Mouse (Mus musculus) layer of hippocampus, postnatal 10 days (tissue): ENCODE data around the gene Zfp385a. TPM values are rescaled to one million over a fixed set of nuclear protein-coding genes. Genes with fewer than 3 reads are reported as not detected.

Experiments
- microRNA-seq, 2 experiments: library from miRNA; unstranded; fragments of <30 nt; microRNA quantifications; one replicate each; pipeline ENCODE4 v1.2.0; 2021
- total RNA-seq, 2 experiments: library from RNA; stranded (reverse); gene quantifications; 2 replicates each; pipeline ENCODE4 v1.2.3; 2021

Zfp385a gene
- total RNA-seq, 2 experiments from 2014 or later: 36.5 to 45.0 TPM

Small RNA genes lying within 50 kb of the gene (microRNA-seq; reads per million reads assigned to microRNA genes)
- gene Mir148b: 66.5 to 146 reads per million in 2 experiments
- 0 reads per million in 2 experiments for gene Mir6963

Other genes starting within 250 kb of the Zfp385a start
- gene Smug1, start 173.0 kb downstream of the Zfp385a start, total RNA-seq: 10 to 100 TPM; 15.1 to 17.4 TPM
- gene Cbx5, start 100.3 kb downstream of the Zfp385a start, total RNA-seq: 100 to 1,000 TPM; 181 to 188 TPM
- 100 to 1,000 TPM; 399 to 417 TPM for gene Hnrnpa1, start 99.7 kb downstream of the Zfp385a start, total RNA-seq
- under 1 TPM in 1 of 2 experiments, not detected in 1; 0.39 TPM for gene Nfe2, start 81.7 kb downstream of the Zfp385a start, total RNA-seq
- 100 to 1,000 TPM; 111 to 112 TPM for gene Copz1, start 67.4 kb downstream of the Zfp385a start, total RNA-seq
- gene Gpr84, start 29.5 kb downstream of the Zfp385a start, total RNA-seq: 1 to 10 TPM in 1 of 2 experiments, under 1 TPM in 1; 0.89 to 1.0 TPM
- 1 to 10 TPM; 6.7 to 7.5 TPM for gene Itga5, start 26.7 kb upstream of the Zfp385a start, total RNA-seq
- gene Gtsf1, start 90.4 kb upstream of the Zfp385a start, total RNA-seq: not detected
- gene Gtsf2, start 108.4 kb upstream of the Zfp385a start, total RNA-seq: not detected
- gene Nckap1l, start 113.7 kb upstream of the Zfp385a start, total RNA-seq: 1 to 10 TPM; 8.7 TPM
- gene Pde1b, start 162.9 kb upstream of the Zfp385a start, total RNA-seq: 10 to 100 TPM; 48.2 to 53.9 TPM
- 100 to 1,000 TPM; 147 to 157 TPM for gene Ppp1r1a, start 197.9 kb upstream of the Zfp385a start, total RNA-seq
- 1 to 10 TPM; 1.1 to 1.6 TPM for gene Glycam1, start 225.0 kb upstream of the Zfp385a start, total RNA-seq